Mouse (Mus musculus) 416B (cell line): ENCODE data around the gene Dusp1.

Source experiments
- DNase-seq: peaks from one replicate; pipeline ENCODE4 v3.0.0; 2011; ENCODE audit warnings: low read depth

Gene Dusp1

DNA sequence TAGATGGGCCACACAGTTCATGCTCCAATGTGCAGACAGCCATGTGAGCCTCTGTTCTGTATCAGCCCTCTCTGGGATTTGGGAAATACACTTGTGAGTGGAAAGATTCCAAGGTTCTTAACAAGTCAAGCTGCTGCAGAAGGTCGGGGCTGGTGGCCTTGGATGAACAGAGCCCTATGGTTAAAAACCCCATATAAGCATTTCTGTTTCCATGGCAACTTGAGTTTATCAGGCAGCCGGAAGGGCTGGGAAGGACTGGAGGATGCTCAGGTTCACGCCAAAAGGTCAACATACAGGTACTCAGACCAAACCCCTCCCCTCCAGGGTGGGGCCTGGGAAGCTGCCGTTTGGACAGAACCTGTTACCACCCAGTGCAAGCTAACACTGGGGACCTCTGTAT, 97.9 kb downstream of the Dusp1 start:
- DNase-seq = no peak

DNA sequence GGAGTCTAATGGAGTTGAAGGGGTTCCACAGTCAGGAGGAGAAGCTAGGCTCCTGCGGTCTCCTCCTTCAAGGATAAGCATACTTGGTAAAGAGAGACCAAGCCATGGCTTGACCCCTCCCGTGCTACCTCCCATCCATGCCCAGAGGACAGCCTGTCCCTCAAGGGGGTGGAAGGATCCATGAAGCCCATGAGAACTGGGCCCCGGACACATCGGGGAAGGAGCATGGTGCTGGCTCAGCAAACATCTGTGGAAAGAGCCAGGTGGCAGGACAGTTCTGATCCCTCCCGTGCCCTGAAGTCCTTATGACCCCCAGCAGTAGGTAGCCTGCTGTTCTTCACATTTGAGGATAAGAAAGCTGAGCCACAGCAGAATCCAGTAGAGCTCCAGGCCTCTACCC, 98.5 kb downstream of the Dusp1 start:
- no peak for DNase-seq

- DNase-seq = peak; percentile 49
These were observed 99.2 kb downstream of the Dusp1 start for GRCm38 (mm10) chr17:26462634-26463170.

DNA sequence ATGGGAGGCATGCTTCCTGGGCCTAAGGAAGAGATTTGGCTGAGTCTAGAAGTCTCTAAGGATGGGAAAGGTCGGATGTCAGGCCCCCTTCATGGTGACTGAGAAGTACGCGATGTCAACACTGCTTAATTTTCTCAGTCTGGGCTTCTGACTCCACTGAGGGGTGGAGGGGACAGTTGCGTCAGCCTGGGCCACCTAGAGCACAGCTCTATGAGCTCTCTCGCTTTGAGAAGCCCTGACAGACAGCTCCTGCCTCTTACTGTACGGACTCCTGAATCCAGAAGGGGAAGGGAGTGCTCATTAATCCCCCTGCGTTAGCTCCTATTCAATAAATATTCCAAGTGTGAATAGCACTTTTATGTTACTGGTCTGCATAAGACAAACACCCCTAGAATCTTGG, 103.9 kb downstream of the Dusp1 start:
- DNase-seq = no peak

DNA sequence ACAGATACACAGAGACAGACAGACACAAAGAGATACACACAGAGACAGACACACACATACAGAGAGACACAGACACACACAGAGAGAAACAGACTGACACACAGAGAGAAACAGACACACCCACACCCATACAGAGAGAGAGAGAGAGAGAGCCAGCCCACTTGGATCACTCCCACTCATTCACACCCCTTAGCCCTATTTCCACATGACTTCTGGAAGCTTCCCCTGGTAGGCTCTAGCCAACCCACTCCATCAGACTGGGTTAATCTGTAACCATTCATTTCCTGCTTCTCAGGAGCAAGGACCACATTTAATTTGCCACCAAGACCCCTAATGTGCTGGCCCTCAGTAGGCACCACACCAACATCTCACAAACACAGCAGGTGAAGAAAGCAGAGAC, 104.4 kb downstream of the Dusp1 start:
- DNase-seq = no peak
